Mouse (Mus musculus): ENCODE measurements around the gene Hapln1. TPM values are rescaled to one million over a fixed set of nuclear protein-coding genes. Genes with fewer than 3 reads are reported as not detected.

Hapln1 gene
- polyA plus RNA-seq, 1 experiment from 2014 or later = 34.6 TPM

- no peak for ATAC-seq (ENCODE audit: insufficient number of reproducible peaks, insufficient read depth, low FRiP score, low TSS enrichment, low read depth)
- no peak overlapping the region for H3K9ac ChIP-seq
- H3K4me1 ChIP-seq = no peaks in the 10 kb centered on the region
- no peak overlapping the region for H3K27ac ChIP-seq
- no peaks in the 10 kb centered on the region for H3K9me3 ChIP-seq
- H3K4me2 ChIP-seq = no peak overlapping the region
- H3K27me3 ChIP-seq = no peaks in the 10 kb centered on the region
- H3K4me3 ChIP-seq = no peak overlapping the region
- H3K36me3 ChIP-seq = no peaks in the 10 kb centered on the region
- 43% methylated on average over 4 of the region's 4 CpGs for WGBS
Measured at GRCm38 (mm10) chr13:89549507-89549906, 9.9 kb downstream of the Hapln1 start.

- H3K36me3 ChIP-seq = no peaks in the 10 kb centered on the region
- no peaks in the 10 kb centered on the region for H3K9me3 ChIP-seq
- no peak overlapping the region for H3K27ac ChIP-seq
- no peaks in the 10 kb centered on the region for H3K4me1 ChIP-seq
- no peak overlapping the region for H3K9ac ChIP-seq
- H3K4me3 ChIP-seq = no peak overlapping the region
- WGBS = 20% methylated on average over 1 of the region's 1 CpGs
- H3K4me2 ChIP-seq = no peak overlapping the region
- no peaks in the 10 kb centered on the region for H3K27me3 ChIP-seq
- ATAC-seq (ENCODE audit: insufficient number of reproducible peaks, insufficient read depth, low FRiP score, low TSS enrichment, low read depth) = no peak
Measured at GRCm38 (mm10) chr13:89551502-89551901, 11.9 kb downstream of the Hapln1 start.

- no peak overlapping the region for H3K4me3 ChIP-seq
- H3K9me3 ChIP-seq = no peaks in the 10 kb centered on the region
- no peak overlapping the region for H3K27ac ChIP-seq
- no peak overlapping the region for H3K9ac ChIP-seq
- ATAC-seq (ENCODE audit: insufficient number of reproducible peaks, insufficient read depth, low FRiP score, low TSS enrichment, low read depth) = no peak
- H3K36me3 ChIP-seq = no peaks in the 10 kb centered on the region
- WGBS = 88% methylated on average over 5 of the region's 5 CpGs
- no peak overlapping the region for H3K4me2 ChIP-seq
- no peaks in the 10 kb centered on the region for H3K27me3 ChIP-seq
- H3K4me1 ChIP-seq = no peaks in the 10 kb centered on the region
Measured at GRCm38 (mm10) chr13:89564518-89564917, 24.9 kb downstream of the Hapln1 start.

GRCm38 (mm10) chr13:89566300-89566699 is 26.7 kb downstream of the Hapln1 start:
- Histone ChIP-seq H3K4me2 (no peak overlapping the region), H3K9ac (no peak overlapping the region), H3K4me3 (no peak overlapping the region), H3K4me1 (no peaks in the 10 kb centered on the region), H3K27ac (no peak overlapping the region), H3K27me3 (no peaks in the 10 kb centered on the region), H3K9me3 (no peaks in the 10 kb centered on the region), H3K36me3 (no peaks in the 10 kb centered on the region)
- no peak for ATAC-seq (ENCODE audit: insufficient number of reproducible peaks, insufficient read depth, low FRiP score, low TSS enrichment, low read depth)
- 85% methylated on average over 4 of the region's 4 CpGs for WGBS

- 93% methylated on average over 2 of the region's 2 CpGs for WGBS
- Histone ChIP-seq H3K9ac (no peak overlapping the region), H3K4me2 (no peak overlapping the region), H3K27me3 (no peaks in the 10 kb centered on the region), H3K4me1 (0 out of 2 replicates have a peak, but pooled peaks cover 3% of the 10 kb centered on the region), H3K9me3 (no peaks in the 10 kb centered on the region), H3K36me3 (no peaks in the 10 kb centered on the region), H3K4me3 (no peak overlapping the region), H3K27ac (no peak overlapping the region)
- ATAC-seq (ENCODE audit: insufficient number of reproducible peaks, insufficient read depth, low FRiP score, low TSS enrichment, low read depth) = no peak
Measured at GRCm38 (mm10) chr13:89579115-89579514, 39.5 kb downstream of the Hapln1 start.

- H3K4me2 ChIP-seq = no peak overlapping the region
- 67% methylated on average over 4 of the region's 4 CpGs for WGBS
- no peak overlapping the region for H3K9ac ChIP-seq
- H3K9me3 ChIP-seq = no peaks in the 10 kb centered on the region
- H3K36me3 ChIP-seq = no peaks in the 10 kb centered on the region
- no peak overlapping the region for H3K4me3 ChIP-seq
- H3K27ac ChIP-seq = no peak overlapping the region
- H3K4me1 ChIP-seq = peaks cover 3% of the 10 kb centered on the region; the same call in 1 of the 2 replicates
- no peaks in the 10 kb centered on the region for H3K27me3 ChIP-seq
- no peak for ATAC-seq (ENCODE audit: insufficient number of reproducible peaks, insufficient read depth, low FRiP score, low TSS enrichment, low read depth)
Measured at GRCm38 (mm10) chr13:89583138-89583746, 43.6 kb downstream of the Hapln1 start.

- H3K4me2 ChIP-seq = no peak overlapping the region
- H3K27me3 ChIP-seq = no peaks in the 10 kb centered on the region
- no peaks in the 10 kb centered on the region for H3K9me3 ChIP-seq
- no peak overlapping the region for H3K27ac ChIP-seq
- peaks cover 3% of the 10 kb centered on the region; the same call in 1 of the 2 replicates for H3K4me1 ChIP-seq
- 51% methylated on average over 10 of the region's 10 CpGs for WGBS
- no peak overlapping the region for H3K4me3 ChIP-seq
- no peaks in the 10 kb centered on the region for H3K36me3 ChIP-seq
- H3K9ac ChIP-seq = no peak overlapping the region
- no peak for ATAC-seq (ENCODE audit: insufficient number of reproducible peaks, insufficient read depth, low FRiP score, low TSS enrichment, low read depth)
Measured at GRCm38 (mm10) chr13:89583747-89584738, 44.4 kb downstream of the Hapln1 start.

- Histone ChIP-seq H3K9ac (no peak overlapping the region), H3K27ac (no peak overlapping the region), H3K4me2 (no peak overlapping the region), H3K9me3 (no peaks in the 10 kb centered on the region), H3K4me1 (peaks cover 3% of the 10 kb centered on the region; the same call in 1 of the 2 replicates), H3K4me3 (no peak overlapping the region), H3K36me3 (no peaks in the 10 kb centered on the region), H3K27me3 (no peaks in the 10 kb centered on the region)
- ATAC-seq (ENCODE audit: insufficient number of reproducible peaks, insufficient read depth, low FRiP score, low TSS enrichment, low read depth) = no peak
- 60% methylated on average over 1 of the region's 1 CpGs for WGBS
Measured at GRCm38 (mm10) chr13:89585144-89585543, 45.5 kb downstream of the Hapln1 start.

GRCm38 (mm10) chr13:89595105-89595504 is 55.5 kb downstream of the Hapln1 start:
- no peak overlapping the region for H3K4me3 ChIP-seq
- no peaks in the 10 kb centered on the region for H3K27me3 ChIP-seq
- no peak for ATAC-seq (ENCODE audit: insufficient number of reproducible peaks, insufficient read depth, low FRiP score, low TSS enrichment, low read depth)
- no peaks in the 10 kb centered on the region for H3K4me1 ChIP-seq
- H3K4me2 ChIP-seq = no peak overlapping the region
- H3K27ac ChIP-seq = no peak overlapping the region
- H3K9ac ChIP-seq = no peak overlapping the region
- WGBS = 77% methylated on average over 4 of the region's 4 CpGs
- H3K9me3 ChIP-seq = no peaks in the 10 kb centered on the region
- H3K36me3 ChIP-seq = peaks cover 3% of the 10 kb centered on the region; the same call in 1 of the 2 replicates

GRCm38 (mm10) chr13:89597354-89597753 is 57.8 kb downstream of the Hapln1 start:
- peaks cover 3% of the 10 kb centered on the region; the same call in 1 of the 2 replicates for H3K36me3 ChIP-seq
- no peak overlapping the region for H3K4me2 ChIP-seq
- no peak for ATAC-seq (ENCODE audit: insufficient number of reproducible peaks, insufficient read depth, low FRiP score, low TSS enrichment, low read depth)
- no peaks in the 10 kb centered on the region for H3K4me1 ChIP-seq
- no peaks in the 10 kb centered on the region for H3K27me3 ChIP-seq
- H3K9ac ChIP-seq = no peak overlapping the region
- H3K9me3 ChIP-seq = no peaks in the 10 kb centered on the region
- H3K27ac ChIP-seq = no peak overlapping the region
- H3K4me3 ChIP-seq = no peak overlapping the region

- H3K9me3 ChIP-seq = no peaks in the 10 kb centered on the region
- H3K27me3 ChIP-seq = no peaks in the 10 kb centered on the region
- no peak for ATAC-seq (ENCODE audit: insufficient number of reproducible peaks, insufficient read depth, low FRiP score, low TSS enrichment, low read depth)
- no peaks in the 10 kb centered on the region for H3K4me1 ChIP-seq
- no peak overlapping the region for H3K27ac ChIP-seq
- no peak overlapping the region for H3K9ac ChIP-seq
- H3K36me3 ChIP-seq = no peaks in the 10 kb centered on the region
- no peak overlapping the region for H3K4me3 ChIP-seq
- H3K4me2 ChIP-seq = no peak overlapping the region
- 66% methylated on average over 7 of the region's 7 CpGs for WGBS
Measured at GRCm38 (mm10) chr13:89600466-89600865, 60.9 kb downstream of the Hapln1 start.

GRCm38 (mm10) chr13:89603336-89603735 is 63.7 kb downstream of the Hapln1 start:
- Histone ChIP-seq H3K4me1 (no peaks in the 10 kb centered on the region), H3K27me3 (no peaks in the 10 kb centered on the region), H3K4me3 (no peak overlapping the region), H3K4me2 (no peak overlapping the region), H3K9ac (no peak overlapping the region), H3K27ac (no peak overlapping the region), H3K9me3 (no peaks in the 10 kb centered on the region), H3K36me3 (no peaks in the 10 kb centered on the region)
- 83% methylated on average over 3 of the region's 3 CpGs for WGBS
- ATAC-seq (ENCODE audit: insufficient number of reproducible peaks, insufficient read depth, low FRiP score, low TSS enrichment, low read depth) = no peak
